Mouse (Mus musculus): ENCODE data around the gene Hspb1.

GRCm38 (mm10) chr5:135904259-135904658 is 16.5 kb downstream of the Hspb1 start:
- no peak for TF ChIP-seq CTCF (IDR thresholded peaks at IDR 0.05; ENCODE audit: low read depth)
- no peak for TF ChIP-seq EP300 (IDR thresholded peaks at IDR 0.05; ENCODE audit: low read depth)

Measured in liver, embryonic 14.5 days (tissue).